Mouse (Mus musculus) megakaryocyte, adult 5-6 weeks (primary cell): ENCODE data around the gene Il6ra. TPM values are rescaled to one million over a fixed set of nuclear protein-coding genes. Genes with fewer than 3 reads are reported as not detected.

ENCODE experiments used
- total RNA-seq, 2 experiments: library from RNA; stranded (forward) in 1 of 2; stranded (reverse) in 1 of 2; fragments of 153-499, 151-499 nt in 1 of 2; fragments of 221-1000, 200-1000 nt in 1 of 2; gene quantifications; 2 replicates each; pipeline versions ENCODE4 v1.2.3 to v1.2.4; 2015 to 2017

Gene Il6ra
- total RNA-seq, 2 experiments from 2014 or later = 63.8 to 166 TPM

Other genes starting within 250 kb of the Il6ra start
- 34.9 and 36.0 TPM in 2 replicates for gene Adar, start 198.2 kb downstream of the Il6ra start, total RNA-seq (2015)
- gene Adar, start 198.2 kb downstream of the Il6ra start, total RNA-seq (2017) = 38.5 and 42.2 TPM in 2 replicates
- gene Chrnb2, start 148.6 kb downstream of the Il6ra start, total RNA-seq (2015) = 0.21 and 0.91 TPM in 2 replicates
- 0.49 and 0.51 TPM in 2 replicates for gene Chrnb2, start 148.6 kb downstream of the Il6ra start, total RNA-seq (2017)
- 113 and 119 TPM in 2 replicates for gene Ube2q1, start 139.6 kb downstream of the Il6ra start, total RNA-seq (2015)
- gene Ube2q1, start 139.6 kb downstream of the Il6ra start, total RNA-seq (2017) = 133 and 138 TPM in 2 replicates
- gene She, start 81.8 kb downstream of the Il6ra start, total RNA-seq (2015) = not detected in 2 replicates
- gene She, start 81.8 kb downstream of the Il6ra start, total RNA-seq (2017) = not detected in 2 replicates
- gene Atp8b2, start 50.3 kb upstream of the Il6ra start, total RNA-seq (2015) = 11.6 and 17.5 TPM in 2 replicates
- 37.2 and 37.3 TPM in 2 replicates for gene Atp8b2, start 50.3 kb upstream of the Il6ra start, total RNA-seq (2017)
- 97.5 and 114 TPM in 2 replicates for gene Hax1, start 85.6 kb upstream of the Il6ra start, total RNA-seq (2015)
- gene Hax1, start 85.6 kb upstream of the Il6ra start, total RNA-seq (2017) = 48.8 and 50.8 TPM in 2 replicates
- gene 4933434E20Rik, start 138.4 kb upstream of the Il6ra start, total RNA-seq (2015) = 46.7 and 50.9 TPM in 2 replicates
- 39.0 and 55.0 TPM in 2 replicates for gene 4933434E20Rik, start 138.4 kb upstream of the Il6ra start, total RNA-seq (2017)
- gene Ubap2l, start 139.4 kb upstream of the Il6ra start, total RNA-seq (2015) = 134 and 144 TPM in 2 replicates
- gene Ubap2l, start 139.4 kb upstream of the Il6ra start, total RNA-seq (2017) = 99.6 and 101 TPM in 2 replicates
- gene Tpm3, start 159.5 kb upstream of the Il6ra start, total RNA-seq (2015) = 637 and 647 TPM in 2 replicates
- gene Tpm3, start 159.5 kb upstream of the Il6ra start, total RNA-seq (2017) = 1,137 and 1,174 TPM in 2 replicates
- 0.93 and 1.3 TPM in 2 replicates for gene Nup210l, start 190.9 kb upstream of the Il6ra start, total RNA-seq (2015)
- gene Nup210l, start 190.9 kb upstream of the Il6ra start, total RNA-seq (2017) = 0.55 and 0.89 TPM in 2 replicates